Mouse (Mus musculus): ENCODE measurements around the gene Polg. TPM values are rescaled to one million over a fixed set of nuclear protein-coding genes. Genes with fewer than 3 reads are reported as not detected.

Gene Polg
- polyA plus RNA-seq, 1 experiment = 30.9 TPM

GRCm38 (mm10) chr7:79495988-79496815 is 30.0 kb upstream of the Polg start:
- Histone ChIP-seq H3K4me3 (no peak overlapping the region), H3K27me3 (ENCODE audit: control insufficient read depth, insufficient read depth, insufficient read length) (peaks cover 45% of the 10 kb centered on the region), H3ac (ENCODE audit: control insufficient read depth, insufficient read length) (no peak overlapping the region), H3K36me3 (ENCODE audit: control insufficient read depth, insufficient read depth) (no peaks in the 10 kb centered on the region), H3K4me2 (ENCODE audit: low read depth) (peak overlapping the region; percentile 64), H3K79me2 (ENCODE audit: control insufficient read depth, insufficient read depth) (no peaks in the 10 kb centered on the region)
- TF ChIP-seq E2F4 (IDR thresholded peaks at IDR 0.05; ENCODE audit: insufficient read depth) (peak; percentile 21), TCF12 (IDR thresholded peaks at IDR 0.05; ENCODE audit: insufficient read depth, poor library complexity, severe bottlenecking) (no peak)

GRCm38 (mm10) chr7:79493915-79494314 is 27.8 kb upstream of the Polg start:
- Histone ChIP-seq H3K36me3 (ENCODE audit: control insufficient read depth, insufficient read depth) (no peaks in the 10 kb centered on the region), H3K4me3 (no peak overlapping the region), H3K79me2 (ENCODE audit: control insufficient read depth, insufficient read depth) (no peaks in the 10 kb centered on the region), H3K27me3 (ENCODE audit: control insufficient read depth, insufficient read depth, insufficient read length) (peaks cover 42% of the 10 kb centered on the region), H3K4me2 (ENCODE audit: low read depth) (no peak overlapping the region), H3ac (ENCODE audit: control insufficient read depth, insufficient read length) (no peak overlapping the region)
- no peak for TF ChIP-seq SRF (IDR thresholded peaks at IDR 0.05; ENCODE audit: control insufficient read depth, insufficient read length, low read depth)
- no peak for TF ChIP-seq E2F4 (IDR thresholded peaks at IDR 0.05; ENCODE audit: insufficient read depth)
- no peak for TF ChIP-seq MYOG (IDR thresholded peaks at IDR 0.05; ENCODE audit: control insufficient read depth in 1 of 3, insufficient read depth in 1 of 3, insufficient read length in 2 of 3, low read depth in 2 of 3)
- TF ChIP-seq USF1 (IDR thresholded peaks at IDR 0.05; ENCODE audit: low read depth) = no peak

DNA sequence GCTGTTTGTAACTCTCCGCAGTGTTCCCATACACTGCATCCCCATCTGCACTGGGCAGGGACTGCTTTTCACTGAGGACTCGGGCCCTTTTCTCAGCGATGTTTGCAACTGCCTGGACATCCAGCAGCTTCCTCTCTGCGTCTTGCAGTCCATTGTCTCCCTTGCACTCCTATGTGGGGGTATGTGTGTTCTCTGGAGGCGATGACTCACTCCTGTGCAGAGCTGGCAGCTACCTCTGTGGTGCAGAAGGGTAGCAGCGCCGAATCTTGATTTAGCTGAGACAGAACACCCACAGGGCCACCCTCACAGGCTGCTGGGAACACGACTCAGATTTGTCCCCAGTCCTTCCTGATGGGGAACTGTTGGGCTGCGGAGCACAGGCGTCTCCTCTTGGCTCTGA is 20.4 kb upstream of the Polg start:
- H3ac ChIP-seq (ENCODE audit: control insufficient read depth, insufficient read length) = no peak overlapping the region
- peaks cover 20% of the 10 kb centered on the region for H3K27me3 ChIP-seq (ENCODE audit: control insufficient read depth, insufficient read depth, insufficient read length)
- no peak overlapping the region for H3K4me3 ChIP-seq
- no peak overlapping the region for H3K4me2 ChIP-seq (ENCODE audit: low read depth)
- H3K79me2 ChIP-seq (ENCODE audit: control insufficient read depth, insufficient read depth) = no peaks in the 10 kb centered on the region
- H3K36me3 ChIP-seq (ENCODE audit: control insufficient read depth, insufficient read depth) = no peaks in the 10 kb centered on the region
- no peak for TF ChIP-seq MAX (IDR thresholded peaks at IDR 0.05; ENCODE audit: low read depth)
- TF ChIP-seq CEBPB (IDR thresholded peaks at IDR 0.05; ENCODE audit: insufficient read depth, poor library complexity, severe bottlenecking) = no peak
- no peak for TF ChIP-seq POLR2AphosphoS2 (IDR thresholded peaks at IDR 0.05; ENCODE audit: insufficient read length, low read depth)
- TF ChIP-seq POLR2A (IDR thresholded peaks at IDR 0.05; ENCODE audit: insufficient read length, low read depth) = no peak
- no peak for TF ChIP-seq TCF3 (IDR thresholded peaks at IDR 0.05; ENCODE audit: insufficient read length, low read depth)
- TF ChIP-seq SRF (IDR thresholded peaks at IDR 0.05; ENCODE audit: control insufficient read depth, insufficient read length, low read depth) = no peak
- no peak for TF ChIP-seq MYOD1 (IDR thresholded peaks at IDR 0.05; ENCODE audit: control insufficient read depth in 1 of 3, insufficient read length in 2 of 3, low read depth in 2 of 3)

GRCm38 (mm10) chr7:79474831-79475399 is 8.8 kb upstream of the Polg start:
- no peaks in the 10 kb centered on the region for H3K79me2 ChIP-seq (ENCODE audit: control insufficient read depth, insufficient read depth)
- H3ac ChIP-seq (ENCODE audit: control insufficient read depth, insufficient read length) = no peak overlapping the region
- TF ChIP-seq MYOD1 (IDR thresholded peaks at IDR 0.05; ENCODE audit: control insufficient read depth in 1 of 3, insufficient read length in 2 of 3, low read depth in 2 of 3) (no peak), POLR2A (IDR thresholded peaks at IDR 0.05; ENCODE audit: insufficient read length, low read depth) (no peak)
- H3K36me3 ChIP-seq (ENCODE audit: control insufficient read depth, insufficient read depth) = no peaks in the 10 kb centered on the region
- no peak overlapping the region for H3K4me2 ChIP-seq (ENCODE audit: low read depth)
- no peak overlapping the region for H3K4me3 ChIP-seq
- H3K27me3 ChIP-seq (ENCODE audit: control insufficient read depth, insufficient read depth, insufficient read length) = peaks cover 6% of the 10 kb centered on the region

DNA sequence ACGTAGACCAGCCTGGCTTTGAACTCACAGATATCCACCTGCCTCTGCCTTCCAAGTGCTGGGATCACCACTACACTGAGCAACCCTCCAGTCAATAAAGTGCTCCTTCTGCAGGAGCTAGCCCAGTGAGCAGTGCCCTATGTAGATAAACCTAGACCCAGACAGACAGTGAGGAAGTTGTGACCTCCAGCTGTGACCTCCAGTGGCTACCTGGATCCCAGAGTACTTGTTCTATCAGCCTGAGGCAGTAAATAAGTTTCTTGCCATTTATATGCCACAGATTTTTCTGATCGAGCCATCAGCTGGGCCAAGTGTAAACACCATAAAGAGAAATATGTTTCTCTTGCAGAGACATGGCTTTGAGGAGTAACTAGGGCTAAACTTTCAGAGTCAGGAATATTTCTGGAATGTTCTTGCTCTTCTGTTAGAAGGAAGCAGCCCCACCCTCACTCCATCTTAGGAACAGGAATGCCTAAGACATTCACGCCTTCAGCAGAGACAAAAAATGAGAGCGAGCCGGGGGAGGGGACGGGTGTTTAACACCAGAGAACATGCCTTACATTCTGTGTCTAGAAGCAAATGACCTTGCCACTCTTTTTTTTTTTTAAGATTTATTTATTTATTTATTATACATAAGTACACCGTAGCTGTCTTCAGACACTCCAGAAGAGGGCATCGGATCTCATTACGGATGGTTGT is 7.5 kb upstream of the Polg start:
- H3K36me3 ChIP-seq (ENCODE audit: control insufficient read depth, insufficient read depth) = no peaks in the 10 kb centered on the region
- H3ac ChIP-seq (ENCODE audit: control insufficient read depth, insufficient read length) = no peak overlapping the region
- no peak for TF ChIP-seq POLR2AphosphoS2 (IDR thresholded peaks at IDR 0.05; ENCODE audit: insufficient read length, low read depth)
- no peak for TF ChIP-seq REST (IDR thresholded peaks at IDR 0.05; ENCODE audit: insufficient read depth, insufficient read length)
- no peak for TF ChIP-seq SRF (IDR thresholded peaks at IDR 0.05; ENCODE audit: control insufficient read depth, insufficient read length, low read depth)
- no peak for TF ChIP-seq USF1 (IDR thresholded peaks at IDR 0.05; ENCODE audit: low read depth)
- no peak for TF ChIP-seq CEBPB (IDR thresholded peaks at IDR 0.05; ENCODE audit: insufficient read depth, poor library complexity, severe bottlenecking)
- no peak for TF ChIP-seq MAX (IDR thresholded peaks at IDR 0.05; ENCODE audit: low read depth)
- no peak for TF ChIP-seq TCF12 (IDR thresholded peaks at IDR 0.05; ENCODE audit: insufficient read depth, poor library complexity, severe bottlenecking)
- TF ChIP-seq POLR2A (IDR thresholded peaks at IDR 0.05; ENCODE audit: insufficient read length, low read depth) = no peak
- no peak for TF ChIP-seq E2F4 (IDR thresholded peaks at IDR 0.05; ENCODE audit: insufficient read depth)
- TF ChIP-seq MYOG (IDR thresholded peaks at IDR 0.05; ENCODE audit: control insufficient read depth in 1 of 3, insufficient read depth in 1 of 3, insufficient read length in 2 of 3, low read depth in 2 of 3) = no peak
- TF ChIP-seq TCF3 (IDR thresholded peaks at IDR 0.05; ENCODE audit: insufficient read length, low read depth) = no peak
- H3K79me2 ChIP-seq (ENCODE audit: control insufficient read depth, insufficient read depth) = no peaks in the 10 kb centered on the region
- peaks cover 6% of the 10 kb centered on the region for H3K27me3 ChIP-seq (ENCODE audit: control insufficient read depth, insufficient read depth, insufficient read length)
- H3K4me2 ChIP-seq (ENCODE audit: low read depth) = no peak overlapping the region
- H3K4me3 ChIP-seq = no peak overlapping the region
